Mouse (Mus musculus) adrenal gland, adult (tissue): ENCODE measurements around the gene Fut1.

ENCODE experiments used
- DNase-seq, 2 experiments: peaks; one replicate each; pipeline ENCODE4 v3.0.0; 2022 to 2023; ENCODE audit warnings: low spot score in 1 of 2; ENCODE audit not compliant: inconsistent age in 2 of 2

Fut1 gene

GRCm38 (mm10) chr7:45617042-45617695, at the start of gene Fut1:
Fut1 (plus strand) TSS chr7:45617289.
- DNase-seq, result no peak

GRCm38 (mm10) chr7:45567780-45568516, 49.1 kb upstream of the Fut1 start:
- DNase-seq, result peak; percentile 96 to 97

GRCm38 (mm10) chr7:45568601-45569473, 48.3 kb upstream of the Fut1 start:
- no peak for DNase-seq

GRCm38 (mm10) chr7:45570103-45570741, 46.9 kb upstream of the Fut1 start, which contains the start of gene Bcat2:
Bcat2 (plus strand) TSS chr7:45570153.
- DNase-seq, result peak; percentile 87 to 92

- DNase-seq, result peak in 1 of 2 experiments; percentile 56
Observed at GRCm38 (mm10) chr7:45571966-45572365, 45.1 kb upstream of the Fut1 start.

- DNase-seq, result no peak
Observed at GRCm38 (mm10) chr7:45573954-45574353, 43.1 kb upstream of the Fut1 start.

- no peak for DNase-seq
Observed at GRCm38 (mm10) chr7:45574472-45575379, 42.4 kb upstream of the Fut1 start.

- peak in 1 of 2 experiments; percentile 4 for DNase-seq
Observed at GRCm38 (mm10) chr7:45585923-45586322, 31.2 kb upstream of the Fut1 start.

GRCm38 (mm10) chr7:45587631-45588592, 29.2 kb upstream of the Fut1 start:
- peak in 1 of 2 experiments; percentile 32 for DNase-seq

GRCm38 (mm10) chr7:45589173-45589572, 27.9 kb upstream of the Fut1 start:
- DNase-seq, result peak; percentile 97 to 98

GRCm38 (mm10) chr7:45589898-45590297, 27.2 kb upstream of the Fut1 start:
- DNase-seq, result peak in 1 of 2 experiments; percentile 21

GRCm38 (mm10) chr7:45590874-45591273, 26.2 kb upstream of the Fut1 start:
- peak; percentile 31 to 61 for DNase-seq

GRCm38 (mm10) chr7:45591880-45592279, 25.2 kb upstream of the Fut1 start:
- peak in 1 of 2 experiments; percentile 3 for DNase-seq

- peak; percentile 77 to 91 for DNase-seq
Observed at GRCm38 (mm10) chr7:45593118-45593815, 23.8 kb upstream of the Fut1 start.

- DNase-seq, result peak in 1 of 2 experiments; percentile 7
Observed at GRCm38 (mm10) chr7:45595176-45595575, 21.9 kb upstream of the Fut1 start.

GRCm38 (mm10) chr7:45596107-45596506, 21.0 kb upstream of the Fut1 start:
- peak in 1 of 2 experiments; percentile 64 for DNase-seq

GRCm38 (mm10) chr7:45597013-45597412, 20.1 kb upstream of the Fut1 start:
- DNase-seq, result no peak

GRCm38 (mm10) chr7:45597527-45597926, 19.6 kb upstream of the Fut1 start:
- DNase-seq, result peak in 1 of 2 experiments; percentile 11
